Mouse (Mus musculus): Measurements from ENCODE around the gene Nodal.

Nodal gene

DNA sequence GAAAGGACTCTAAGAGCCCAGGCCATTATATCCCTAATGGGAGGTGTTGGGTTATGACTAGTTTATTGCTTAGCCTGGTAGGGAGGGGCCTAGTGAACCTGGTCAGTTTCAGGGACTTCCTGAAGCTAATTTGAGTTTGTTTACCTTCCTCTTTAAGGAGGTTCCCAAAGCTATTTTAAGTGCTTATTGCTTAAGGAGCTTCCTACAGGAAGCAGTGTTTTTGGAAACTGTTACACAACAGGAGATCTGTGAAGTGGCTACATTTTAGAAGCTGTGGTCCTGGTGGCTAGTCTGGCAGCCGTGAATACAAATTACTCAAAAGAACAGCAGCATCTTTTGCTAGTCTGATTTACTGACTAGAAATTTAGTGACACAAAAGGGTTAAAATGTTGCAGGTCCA is 56.6 kb downstream of the Nodal start:
- no peak for DNase-seq (ENCODE audit: extremely low read depth, insufficient read length, low spot score)

Data from 3134 (cell line).